Mouse (Mus musculus): ENCODE results near the gene Lgr6. TPM values are rescaled to one million over a fixed set of nuclear protein-coding genes. Genes with fewer than 3 reads are reported as not detected.

Lgr6 gene
- polyA plus RNA-seq (2015; fragmentation: Nextera tagmentation; extraction: Ambion mirVana) = 0.77 and 1.0 TPM in 2 replicates

DNA sequence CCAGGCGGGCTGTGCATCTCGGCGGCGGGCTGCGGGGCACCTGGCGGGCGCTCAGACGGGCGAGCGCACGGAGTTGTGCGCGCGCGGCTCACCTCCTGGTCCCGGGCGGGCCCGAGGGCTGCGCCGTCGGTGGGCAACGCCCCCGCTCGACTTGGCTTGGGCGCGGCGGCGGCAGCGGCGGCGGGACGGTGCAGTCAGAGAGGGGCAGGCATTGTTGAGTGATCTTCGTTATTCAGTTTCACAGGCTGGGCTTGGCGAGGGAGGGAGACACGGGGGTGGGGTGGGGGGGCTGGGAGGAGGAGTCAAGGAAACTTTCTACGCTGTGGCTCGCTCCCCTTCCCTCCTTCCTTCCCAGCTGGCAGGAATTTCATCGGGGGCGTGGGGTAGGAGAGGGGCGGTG lies at the start of gene Lgr6:
Lgr6 (minus strand) TSS at position 153 of the 400 bp plus-strand sequence.
- no peak for ATAC-seq (replicated peaks)
- H3K9ac ChIP-seq = no peak within 1 kb of the TSS; the same call in 1 of the 2 replicates
- under 1% methylated on average over 40 of the region's 40 CpGs for WGBS

DNA sequence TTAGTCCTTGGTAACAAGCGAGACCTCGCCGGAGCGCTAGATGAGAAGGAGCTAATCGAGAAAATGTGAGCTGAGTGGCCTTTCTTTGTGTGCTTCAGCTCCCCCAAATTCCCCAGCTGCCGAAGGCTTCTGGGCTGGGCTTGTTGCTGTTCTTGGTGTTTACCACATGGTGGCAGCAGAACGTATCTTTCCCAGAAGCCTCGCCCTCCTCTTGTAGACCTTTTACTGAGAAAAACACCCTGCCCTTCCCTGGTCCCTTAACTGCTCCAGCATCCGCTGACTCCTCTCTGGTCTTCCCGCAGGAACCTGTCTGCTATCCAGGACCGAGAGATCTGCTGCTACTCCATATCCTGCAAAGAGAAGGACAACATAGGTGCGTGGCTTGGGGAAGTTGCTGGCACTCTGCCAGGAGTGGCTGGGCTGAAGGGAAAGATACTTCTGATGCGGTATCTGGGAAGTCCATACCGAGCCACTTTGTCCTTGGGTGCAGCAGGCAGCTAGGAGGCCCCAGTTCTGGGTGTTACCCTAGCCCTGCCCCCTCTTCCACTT lies 49.4 kb upstream of the Lgr6 start:
- Histone ChIP-seq H3K27ac (peak overlapping the region; percentile 88), H3K4me2 (peak overlapping the region; percentile 39), H3K9me3 (no peaks in the 10 kb centered on the region), H3K36me3 (replicated peaks) (peaks cover 12% of the 10 kb centered on the region; the same call in 1 of the 2 replicates), H3K4me1 (peaks cover 38% of the 10 kb centered on the region), H3K27me3 (replicated peaks) (no peaks in the 10 kb centered on the region), H3K4me3 (0 out of 2 replicates have a peak overlapping the region, but pooled peaks have one; percentile 5), H3K9ac (peak overlapping the region; percentile 37)
- WGBS = 2% methylated on average over 14 of the region's 14 CpGs
- ATAC-seq (replicated peaks) = peak; percentile 48

More for the DNA sequence above, at the start of gene Lgr6:
- Histone ChIP-seq H3K9me3 (no peaks in the 10 kb centered on the region), H3K4me3 (peak within 1 kb of the TSS; percentile 38), H3K4me2 (peak within 1 kb of the TSS; percentile 70), H3K4me1 (peaks cover 12% of the 10 kb centered on the region), H3K27ac (no peak within 1 kb of the TSS), H3K36me3 (replicated peaks) (no peaks in the 10 kb centered on the region), H3K27me3 (replicated peaks) (peaks cover 50% of the 10 kb centered on the region)

GRCm38 (mm10) chr1:135154011-135154410 lies 48.9 kb upstream of the Lgr6 start:
- 16% methylated on average over 13 of the region's 13 CpGs for WGBS
- Histone ChIP-seq H3K36me3 (replicated peaks) (peaks cover 12% of the 10 kb centered on the region; the same call in 1 of the 2 replicates), H3K27me3 (replicated peaks) (no peaks in the 10 kb centered on the region), H3K9ac (peak overlapping the region; percentile 37), H3K4me2 (peak overlapping the region; percentile 39), H3K9me3 (no peaks in the 10 kb centered on the region), H3K27ac (peak overlapping the region; percentile 88), H3K4me3 (0 out of 2 replicates have a peak overlapping the region, but pooled peaks have one; percentile 5), H3K4me1 (peaks cover 42% of the 10 kb centered on the region)
- ATAC-seq (replicated peaks) = peak; percentile 12; the same call in 1 of the 2 replicates

- Histone ChIP-seq H3K4me1 (peaks cover 48% of the 10 kb centered on the region), H3K4me3 (peak overlapping the region; percentile 99), H3K27me3 (replicated peaks) (no peaks in the 10 kb centered on the region), H3K4me2 (peak overlapping the region; percentile 87), H3K36me3 (replicated peaks) (no peaks in the 10 kb centered on the region), H3K9me3 (no peaks in the 10 kb centered on the region), H3K27ac (peak overlapping the region; percentile 96), H3K9ac (peak overlapping the region; percentile 100)
- WGBS = 49% methylated on average over 5 of the region's 5 CpGs
- ATAC-seq (replicated peaks) = no peak
Observed at GRCm38 (mm10) chr1:135148996-135149395, 43.9 kb upstream of the Lgr6 start.

DNA sequence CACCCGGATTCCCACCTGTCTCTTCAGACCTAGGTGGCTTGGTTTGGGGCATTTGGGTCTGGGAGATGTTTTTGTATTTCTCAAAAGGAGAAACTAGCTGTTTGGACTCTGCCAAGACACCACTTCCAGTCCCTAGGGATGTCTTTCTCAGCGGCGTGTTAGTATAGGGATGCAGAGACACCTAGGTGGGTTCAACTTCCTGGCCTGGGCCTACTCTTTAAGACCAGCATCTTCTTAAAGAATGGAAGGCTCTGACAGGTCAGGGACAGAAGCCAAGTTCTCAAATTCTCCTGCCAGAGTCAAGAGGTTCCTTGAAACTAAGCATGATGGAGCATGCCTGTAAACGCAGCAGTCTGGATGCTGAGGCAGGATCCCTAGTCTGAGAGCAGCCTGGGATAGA lies 43.4 kb upstream of the Lgr6 start:
- ATAC-seq (replicated peaks) = no peak
- no peaks in the 10 kb centered on the region for H3K27me3 ChIP-seq (replicated peaks)
- peak overlapping the region; percentile 87 for H3K4me2 ChIP-seq
- H3K9me3 ChIP-seq = no peaks in the 10 kb centered on the region
- WGBS = 62% methylated on average over 4 of the region's 4 CpGs
- H3K36me3 ChIP-seq (replicated peaks) = no peaks in the 10 kb centered on the region
- peak overlapping the region; percentile 99 for H3K4me3 ChIP-seq
- H3K27ac ChIP-seq = peak overlapping the region; percentile 96
- peak overlapping the region; percentile 100 for H3K9ac ChIP-seq
- peaks cover 45% of the 10 kb centered on the region for H3K4me1 ChIP-seq

DNA sequence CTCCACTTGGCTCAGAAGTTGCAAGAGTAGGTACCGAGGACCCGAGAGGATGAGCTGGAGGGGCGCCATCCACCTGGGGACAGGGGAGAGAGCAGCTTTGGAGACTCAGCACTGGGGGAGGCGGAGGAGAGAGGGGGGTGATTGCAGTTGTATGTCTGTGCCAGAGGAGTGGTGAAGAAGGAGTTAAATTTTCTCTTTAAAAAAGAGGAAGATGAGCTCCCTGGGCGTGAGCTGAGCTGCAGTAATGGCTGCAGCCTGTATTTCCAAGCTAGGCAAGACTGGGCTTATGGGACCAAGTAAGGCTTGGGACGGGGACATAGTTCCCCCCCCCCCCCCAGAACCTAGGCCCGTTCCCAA lies 42.6 kb upstream of the Lgr6 start:
- Histone ChIP-seq H3K4me2 (peak overlapping the region; percentile 87), H3K36me3 (replicated peaks) (no peaks in the 10 kb centered on the region), H3K4me1 (peaks cover 45% of the 10 kb centered on the region), H3K27me3 (replicated peaks) (no peaks in the 10 kb centered on the region), H3K27ac (peak overlapping the region; percentile 96), H3K9me3 (no peaks in the 10 kb centered on the region), H3K4me3 (peak overlapping the region; percentile 99), H3K9ac (peak overlapping the region; percentile 100)
- under 1% methylated on average over 7 of the region's 7 CpGs for WGBS
- ATAC-seq (replicated peaks) = peak; percentile 27; the same call in 1 of the 2 replicates

DNA sequence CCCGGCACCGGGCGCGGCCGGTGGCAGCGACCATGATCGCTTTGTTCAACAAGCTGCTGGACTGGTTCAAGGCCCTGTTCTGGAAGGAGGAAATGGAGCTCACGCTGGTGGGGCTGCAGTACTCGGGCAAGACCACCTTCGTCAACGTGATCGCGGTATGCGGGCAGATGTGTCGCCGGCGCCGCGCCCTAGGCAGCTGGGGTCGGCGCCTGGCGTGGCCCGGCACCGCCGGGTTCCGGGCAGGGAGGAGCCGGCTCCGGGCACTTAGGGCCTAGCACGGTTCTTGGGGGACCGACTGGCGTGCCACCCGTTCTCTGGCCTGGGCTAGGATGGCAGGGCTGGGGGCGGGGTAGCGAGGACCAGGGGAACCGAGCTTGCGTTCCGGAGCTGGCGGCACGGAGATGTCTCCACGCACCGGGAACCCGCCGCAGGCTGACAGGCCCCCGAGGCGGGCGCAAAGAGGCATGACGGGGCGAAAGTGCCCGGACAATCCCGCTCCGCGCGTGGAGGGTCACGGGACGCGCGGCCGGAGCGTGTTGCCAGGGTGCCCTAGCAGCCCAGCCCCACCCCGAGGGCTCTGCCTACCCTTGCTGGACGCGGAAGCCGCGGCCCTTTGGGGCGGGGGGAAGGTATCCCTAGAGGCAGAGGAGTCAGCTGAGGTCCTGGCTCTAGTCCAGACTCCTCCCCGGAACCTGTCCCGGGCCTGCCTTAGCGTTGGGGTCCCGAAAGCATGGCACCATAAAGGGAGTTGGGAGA lies 42.0 kb upstream of the Lgr6 start:
- under 1% methylated on average over 69 of the region's 69 CpGs for WGBS

DNA sequence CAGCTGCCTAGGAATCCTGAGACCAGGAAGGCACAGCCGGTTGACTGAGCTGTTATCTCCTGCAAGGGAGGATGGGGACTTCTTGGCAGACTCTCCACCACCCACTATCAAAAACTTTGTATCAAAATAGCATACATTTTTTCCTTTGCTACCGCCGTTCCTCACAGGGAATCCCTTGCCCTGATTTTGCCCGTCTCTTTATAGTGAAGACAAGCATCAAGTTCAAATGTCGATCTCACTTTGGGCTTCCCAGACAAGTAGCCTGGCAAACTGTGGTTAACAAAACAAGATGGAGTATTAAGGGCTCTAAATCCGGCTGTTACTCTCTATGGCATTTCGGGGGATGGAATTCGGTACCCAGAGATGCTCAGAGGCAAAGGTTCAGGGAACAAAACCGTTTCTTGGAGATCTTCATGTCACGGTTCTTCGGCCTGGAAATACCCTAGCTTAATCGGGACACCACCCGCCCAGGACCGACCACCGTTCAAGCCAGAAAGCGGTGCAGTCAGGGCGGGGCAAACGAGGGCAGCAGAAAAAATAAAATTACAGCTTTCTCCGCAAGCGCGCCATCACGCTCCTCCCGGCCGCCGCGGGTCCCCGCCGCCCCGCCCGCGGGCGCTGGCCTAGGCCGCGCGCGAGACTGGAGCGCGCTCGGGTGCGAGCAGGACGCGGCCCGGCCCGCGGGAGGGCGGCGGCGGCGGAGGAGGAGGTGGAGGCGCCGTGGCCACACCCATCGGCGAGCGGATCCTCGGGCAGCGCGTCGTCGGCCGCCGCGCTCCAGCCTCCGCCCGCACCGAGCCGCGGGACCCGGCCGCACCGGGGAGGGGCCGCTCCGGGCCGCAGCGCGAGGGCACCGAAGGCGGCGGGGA lies 41.2 kb upstream of the Lgr6 start, which contains the start of gene Arl8a:
Arl8a (plus strand) TSS at position 748 of the 869 bp plus-strand sequence.
- Histone ChIP-seq H3K27ac (peak within 1 kb of the TSS; percentile 96), H3K9me3 (no peaks in the 10 kb centered on the region), H3K36me3 (replicated peaks) (no peaks in the 10 kb centered on the region), H3K4me1 (peaks cover 33% of the 10 kb centered on the region), H3K27me3 (replicated peaks) (no peaks in the 10 kb centered on the region), H3K4me2 (peak within 1 kb of the TSS; percentile 87), H3K4me3 (peak within 1 kb of the TSS; percentile 99), H3K9ac (peak within 1 kb of the TSS; percentile 100)
- peak; percentile 79 for ATAC-seq (replicated peaks)
- under 1% methylated on average over 78 of the region's 78 CpGs for whole genome bisulfite sequencing

More for the DNA sequence above, 42.0 kb upstream of the Lgr6 start:
- Histone ChIP-seq H3K4me1 (peaks cover 39% of the 10 kb centered on the region), H3K27me3 (replicated peaks) (no peaks in the 10 kb centered on the region), H3K36me3 (replicated peaks) (no peaks in the 10 kb centered on the region), H3K27ac (peak overlapping the region; percentile 96), H3K9me3 (no peaks in the 10 kb centered on the region), H3K4me3 (peak overlapping the region; percentile 99), H3K9ac (peak overlapping the region; percentile 100), H3K4me2 (peak overlapping the region; percentile 87)
- peak; percentile 71 for ATAC-seq (replicated peaks)

DNA sequence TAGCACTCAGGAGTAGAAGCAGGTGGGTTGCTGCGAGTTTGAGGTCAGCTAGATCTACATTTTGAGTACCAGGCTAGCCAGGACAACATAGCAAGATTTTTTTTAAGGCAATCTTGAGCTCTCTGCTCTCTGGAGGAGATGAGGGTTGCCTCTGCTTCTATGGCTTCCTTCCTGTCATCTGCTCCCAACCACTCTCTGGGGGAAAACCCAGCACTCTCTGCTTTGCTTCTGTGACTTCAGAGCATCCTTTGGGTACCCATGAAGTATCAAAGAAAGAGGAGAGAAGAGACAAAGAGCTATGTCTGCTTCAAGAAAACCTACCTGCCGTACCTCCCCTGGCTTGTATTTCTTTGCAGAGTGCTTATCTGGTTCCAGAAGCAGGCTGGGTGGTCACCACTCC lies 38.9 kb upstream of the Lgr6 start:
- WGBS = 84% methylated on average over 2 of the region's 2 CpGs
- Histone ChIP-seq H3K9ac (no peak overlapping the region), H3K4me3 (no peak overlapping the region), H3K4me2 (no peak overlapping the region), H3K36me3 (replicated peaks) (no peaks in the 10 kb centered on the region), H3K4me1 (peaks cover 16% of the 10 kb centered on the region), H3K9me3 (no peaks in the 10 kb centered on the region), H3K27ac (no peak overlapping the region), H3K27me3 (replicated peaks) (no peaks in the 10 kb centered on the region)
- no peak for ATAC-seq (replicated peaks)

GRCm38 (mm10) chr1:135142452-135142851 lies 37.4 kb upstream of the Lgr6 start:
- no peak overlapping the region for H3K4me2 ChIP-seq
- peaks cover 7% of the 10 kb centered on the region for H3K4me1 ChIP-seq
- no peak for ATAC-seq (replicated peaks)
- H3K4me3 ChIP-seq = no peak overlapping the region
- no peak overlapping the region for H3K27ac ChIP-seq
- H3K9ac ChIP-seq = no peak overlapping the region
- H3K36me3 ChIP-seq (replicated peaks) = no peaks in the 10 kb centered on the region
- 78% methylated on average over 2 of the region's 2 CpGs for WGBS
- H3K9me3 ChIP-seq = no peaks in the 10 kb centered on the region
- H3K27me3 ChIP-seq (replicated peaks) = no peaks in the 10 kb centered on the region

- WGBS = 84% methylated on average over 2 of the region's 2 CpGs
- no peaks in the 10 kb centered on the region for H3K4me1 ChIP-seq
Observed at GRCm38 (mm10) chr1:135139906-135140305, 34.8 kb upstream of the Lgr6 start.

DNA sequence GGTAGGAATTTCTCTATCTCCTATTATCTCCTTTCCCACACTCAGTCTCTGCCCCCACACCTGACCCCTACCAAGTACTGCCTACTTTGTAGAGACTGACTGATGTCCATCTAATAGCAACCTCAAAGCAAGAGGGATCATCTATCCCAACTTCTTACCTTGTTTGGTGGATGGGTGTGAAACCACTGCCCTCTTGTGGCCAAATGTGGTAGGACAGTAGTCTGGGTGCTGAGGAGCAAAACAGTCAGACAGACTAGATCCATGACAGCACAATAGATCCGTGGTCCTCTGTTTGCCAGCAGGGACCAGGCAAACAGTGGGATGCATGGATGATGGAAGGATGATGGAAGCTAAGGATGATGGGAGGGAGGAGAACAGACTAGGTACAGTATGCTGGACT lies 31.4 kb upstream of the Lgr6 start:
- peak; percentile 60; the same call in 1 of the 2 replicates for ATAC-seq (replicated peaks)
- Histone ChIP-seq H3K27ac (no peak overlapping the region), H3K36me3 (replicated peaks) (no peaks in the 10 kb centered on the region), H3K4me2 (no peak overlapping the region), H3K4me3 (no peak overlapping the region), H3K9me3 (no peaks in the 10 kb centered on the region), H3K4me1 (no peaks in the 10 kb centered on the region), H3K27me3 (replicated peaks) (no peaks in the 10 kb centered on the region), H3K9ac (no peak overlapping the region)
- 0% methylated on average over 1 of the region's 1 CpGs for WGBS

More at GRCm38 (mm10) chr1:135139906-135140305, 34.8 kb upstream of the Lgr6 start:
- Histone ChIP-seq H3K4me3 (no peak overlapping the region), H3K4me2 (no peak overlapping the region), H3K9ac (no peak overlapping the region), H3K9me3 (no peaks in the 10 kb centered on the region), H3K27ac (no peak overlapping the region), H3K27me3 (replicated peaks) (no peaks in the 10 kb centered on the region), H3K36me3 (replicated peaks) (no peaks in the 10 kb centered on the region)
- ATAC-seq (replicated peaks) = no peak

Data from midbrain, embryonic 15.5 days (tissue).